Mouse (Mus musculus) ES-Bruce4 (cell line): ENCODE data around the gene Gab2. TPM values are rescaled to one million over a fixed set of nuclear protein-coding genes. Genes with fewer than 3 reads are reported as not detected.

Experiments
- H3K27ac ChIP-seq: 2 replicates; pipeline ENCODE4 v1.5.1; 2012; ENCODE audit warnings: low read length, inconsistent platforms; ENCODE audit not compliant: insufficient read depth
- H3K27me3 ChIP-seq: 2 replicates; pipeline ENCODE4 v1.6.1; 2012; ENCODE audit warnings: mild to moderate bottlenecking, low read length, inconsistent platforms; ENCODE audit not compliant: control insufficient read depth, poor library complexity, insufficient read depth, severe bottlenecking
- H3K36me3 ChIP-seq: 2 replicates; pipeline ENCODE4 v1.6.1; 2012; ENCODE audit warnings: inconsistent platforms, mild to moderate bottlenecking, low read length, moderate library complexity; ENCODE audit not compliant: control insufficient read depth, poor library complexity, insufficient read depth, severe bottlenecking
- H3K4me1 ChIP-seq: one replicate; pipeline ENCODE4 v1.8.1; 2011; ENCODE audit warnings: low read length; ENCODE audit not compliant: control insufficient read depth, insufficient read depth
- H3K4me3 ChIP-seq: 2 replicates; pipeline ENCODE4 v1.5.1; 2011; ENCODE audit warnings: low read depth, mild to moderate bottlenecking, low read length
- H3K9ac ChIP-seq: 2 replicates; pipeline ENCODE4 v1.6.1; 2012; ENCODE audit warnings: low read depth, mild to moderate bottlenecking, inconsistent platforms; ENCODE audit not compliant: poor library complexity, severe bottlenecking
- H3K9me3 ChIP-seq: replicated peaks from 2 replicates; pipeline ENCODE4 v1.6.1; 2012; ENCODE audit warnings: mild to moderate bottlenecking, low read length, inconsistent platforms; ENCODE audit not compliant: control insufficient read depth, poor library complexity, insufficient read depth, severe bottlenecking
- CTCF ChIP-seq: IDR thresholded peaks from one replicate; pipeline ENCODE4 v1.8.1; 2011; ENCODE audit warnings: low read depth, low read length
- EP300 ChIP-seq: IDR thresholded peaks from 2 replicates; pipeline ENCODE4 v1.6.1; 2011; ENCODE audit warnings: low read depth, low read length; ENCODE audit not compliant: insufficient read depth
- POLR2A ChIP-seq: IDR thresholded peaks from one replicate; pipeline ENCODE4 v1.8.1; 2011; ENCODE audit warnings: low read length; ENCODE audit not compliant: insufficient read depth
- polyA plus RNA-seq: library from polyadenylated mRNA; stranded (reverse); fragments of >200 nt; gene quantifications from 2 replicates; pipeline ENCODE4 v1.2.4, GENCODE M21; 2011; ENCODE audit warnings: low read depth; ENCODE audit not compliant: missing spikeins, insufficient read depth, insufficient read length

Gab2 gene
- polyA plus RNA-seq, 1 experiment = 2.6 TPM

DNA sequence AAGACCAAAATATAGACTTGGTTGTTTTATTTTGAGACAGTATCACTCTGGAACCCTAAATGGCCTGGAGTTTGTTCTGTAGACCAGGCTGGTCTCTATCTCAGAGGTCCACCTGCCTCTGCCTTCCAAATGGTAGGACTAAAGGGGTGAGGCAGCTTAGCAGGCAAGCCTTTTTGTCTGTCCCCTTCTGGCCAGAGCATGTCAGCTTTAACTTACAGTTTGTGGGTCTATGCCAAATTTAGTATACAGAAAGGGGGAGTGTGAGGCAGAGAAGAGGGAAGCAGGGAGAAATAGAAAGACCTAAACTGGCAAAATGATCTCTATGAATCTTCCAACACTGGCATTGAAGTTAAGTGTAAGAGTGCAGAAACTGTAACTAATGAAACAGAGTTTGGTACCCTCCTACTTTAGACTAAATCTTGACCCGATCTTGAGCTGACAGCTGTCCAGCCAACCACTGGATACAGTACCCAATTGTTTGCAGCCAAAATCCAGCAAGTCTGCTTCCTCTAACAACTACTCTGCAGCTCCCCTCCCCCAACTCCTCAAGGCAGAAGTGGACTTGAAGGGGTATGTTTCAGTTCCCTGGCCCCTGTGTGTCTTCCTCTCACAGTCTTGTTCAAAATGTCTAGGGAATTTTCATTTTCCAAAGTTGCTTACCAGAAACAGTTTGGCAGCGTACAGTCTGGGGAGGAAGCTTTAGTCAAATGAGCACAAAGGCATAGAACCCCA, 73.5 kb downstream of the Gab2 start:
- no peaks in the 10 kb centered on the region for H3K27me3 ChIP-seq
- H3K9ac ChIP-seq = no peak overlapping the region
- TF ChIP-seq EP300 (no peak), POLR2A (no peak), CTCF (no peak)
- H3K4me1 ChIP-seq = no peaks in the 10 kb centered on the region
- no peaks in the 10 kb centered on the region for H3K36me3 ChIP-seq
- H3K4me3 ChIP-seq = no peak overlapping the region
- H3K27ac ChIP-seq = no peak overlapping the region
- H3K9me3 ChIP-seq = no peaks in the 10 kb centered on the region

DNA sequence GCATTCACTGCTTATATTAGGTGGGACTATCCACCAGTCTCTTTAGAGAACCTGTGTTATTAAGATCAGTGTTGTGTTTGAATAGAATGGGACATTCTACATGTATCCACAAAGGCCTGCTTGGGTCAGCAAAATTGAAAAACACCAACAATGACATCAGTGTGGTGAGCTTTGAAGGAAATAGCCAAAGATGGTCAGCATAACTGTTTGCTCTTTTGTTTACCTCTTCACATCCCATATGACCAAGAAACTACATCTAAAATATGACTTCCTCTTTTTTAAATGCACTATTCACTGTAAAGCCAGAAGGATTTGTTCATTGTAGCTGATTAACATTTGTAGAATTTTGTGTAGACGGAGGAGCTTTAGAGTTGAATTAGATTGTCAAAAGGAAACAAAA, 82.9 kb downstream of the Gab2 start:
- Histone ChIP-seq H3K36me3 (no peaks in the 10 kb centered on the region), H3K4me3 (no peak overlapping the region), H3K27ac (no peak overlapping the region), H3K27me3 (no peaks in the 10 kb centered on the region), H3K9ac (no peak overlapping the region), H3K4me1 (no peaks in the 10 kb centered on the region), H3K9me3 (no peaks in the 10 kb centered on the region)
- TF ChIP-seq EP300 (no peak), POLR2A (no peak), CTCF (no peak)

DNA sequence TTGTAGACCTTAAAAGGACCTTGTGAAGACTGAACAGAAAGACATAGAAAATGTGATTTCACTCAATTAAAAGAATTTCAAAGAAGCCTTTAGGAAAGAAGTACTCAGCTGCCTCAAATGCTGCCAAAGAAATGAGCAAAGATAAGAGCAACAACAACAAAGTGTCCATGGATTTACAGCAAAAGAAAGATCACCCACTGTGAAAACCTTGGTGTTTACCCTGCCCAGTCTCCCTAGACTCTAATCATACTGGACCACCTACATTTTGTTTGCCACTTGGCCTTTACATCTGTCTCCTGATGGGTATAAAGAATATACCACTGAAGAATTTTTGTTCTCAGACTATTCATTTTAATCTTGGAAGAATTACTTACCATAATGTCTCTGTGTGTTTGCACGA, 89.7 kb downstream of the Gab2 start:
- H3K27me3 ChIP-seq = no peaks in the 10 kb centered on the region
- no peaks in the 10 kb centered on the region for H3K36me3 ChIP-seq
- H3K4me3 ChIP-seq = no peak overlapping the region
- TF ChIP-seq POLR2A = no peak
- TF ChIP-seq CTCF = no peak
- no peak for TF ChIP-seq EP300
- H3K27ac ChIP-seq = no peak overlapping the region
- no peaks in the 10 kb centered on the region for H3K4me1 ChIP-seq
- H3K9ac ChIP-seq = no peak overlapping the region
- H3K9me3 ChIP-seq = no peaks in the 10 kb centered on the region

DNA sequence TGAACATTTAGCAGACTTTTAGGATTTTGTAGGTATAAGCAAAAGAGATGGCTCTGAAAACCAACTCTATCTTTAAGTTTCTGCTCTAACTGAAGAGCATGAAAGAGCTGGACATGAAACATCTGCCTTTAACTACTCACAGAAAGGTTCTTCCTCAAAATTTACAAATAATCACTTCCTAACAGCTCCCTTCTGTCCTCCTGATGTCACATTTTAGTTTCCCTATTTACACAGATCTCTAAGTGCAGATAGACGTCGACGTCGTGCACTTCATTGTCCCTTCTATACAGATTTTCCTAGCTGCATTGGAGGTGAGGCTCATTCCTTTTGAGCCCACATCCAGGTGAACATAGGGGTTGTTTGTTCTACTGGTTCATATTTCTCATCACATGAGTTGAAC, 90.3 kb downstream of the Gab2 start:
- Histone ChIP-seq H3K9me3 (no peaks in the 10 kb centered on the region), H3K36me3 (no peaks in the 10 kb centered on the region), H3K4me1 (no peaks in the 10 kb centered on the region), H3K27ac (no peak overlapping the region), H3K9ac (no peak overlapping the region), H3K27me3 (no peaks in the 10 kb centered on the region), H3K4me3 (no peak overlapping the region)
- TF ChIP-seq POLR2A = no peak
- no peak for TF ChIP-seq EP300
- TF ChIP-seq CTCF = no peak

DNA sequence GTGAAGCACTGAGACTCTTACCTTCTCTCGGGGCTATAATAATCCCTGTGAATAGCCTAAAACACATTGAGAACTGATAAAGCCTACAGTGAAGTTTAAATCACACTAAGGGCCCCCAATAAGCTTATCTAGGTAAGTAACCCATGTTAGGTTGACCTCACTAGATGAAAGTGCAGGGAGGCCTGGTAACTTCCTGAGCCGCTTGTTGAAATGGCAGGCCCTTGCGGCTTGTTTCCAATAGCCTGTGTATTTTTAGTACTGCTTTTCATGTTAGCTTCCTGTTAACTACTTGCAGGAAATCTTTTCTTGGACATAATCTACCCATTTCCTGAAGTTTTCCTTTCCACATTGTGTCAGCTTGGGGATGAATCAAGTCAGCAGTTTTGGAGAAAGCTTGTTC, 90.7 kb downstream of the Gab2 start:
- no peaks in the 10 kb centered on the region for H3K9me3 ChIP-seq
- no peaks in the 10 kb centered on the region for H3K27me3 ChIP-seq
- H3K4me3 ChIP-seq = no peak overlapping the region
- H3K9ac ChIP-seq = no peak overlapping the region
- H3K4me1 ChIP-seq = no peaks in the 10 kb centered on the region
- H3K36me3 ChIP-seq = no peaks in the 10 kb centered on the region
- H3K27ac ChIP-seq = no peak overlapping the region
- no peak for TF ChIP-seq EP300
- no peak for TF ChIP-seq CTCF

DNA sequence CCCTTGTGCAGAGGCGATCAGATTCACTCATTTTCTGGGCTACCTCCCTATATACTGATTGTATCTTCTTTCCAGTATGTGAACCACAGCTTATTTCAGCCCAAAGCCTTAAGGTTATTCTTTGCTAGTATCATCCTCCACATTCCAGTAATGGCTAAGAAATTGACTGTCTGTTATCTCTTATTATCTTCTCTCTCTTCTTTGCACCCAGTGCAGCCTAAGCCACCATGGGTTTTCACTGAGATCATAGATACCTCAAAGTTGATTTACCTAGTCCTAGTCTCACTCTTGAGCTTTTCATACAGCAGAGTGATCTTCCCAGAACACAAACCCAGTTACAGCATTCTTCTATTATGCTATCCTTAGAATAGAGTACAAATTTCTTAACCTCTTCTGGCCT, 100.5 kb downstream of the Gab2 start:
- Histone ChIP-seq H3K9ac (no peak overlapping the region), H3K4me3 (no peak overlapping the region), H3K9me3 (no peaks in the 10 kb centered on the region), H3K4me1 (no peaks in the 10 kb centered on the region), H3K27ac (no peak overlapping the region), H3K27me3 (no peaks in the 10 kb centered on the region; the same call in 1 of the 2 replicates), H3K36me3 (no peaks in the 10 kb centered on the region)
- TF ChIP-seq POLR2A = no peak
- TF ChIP-seq CTCF = no peak
- no peak for TF ChIP-seq EP300
